In genomic region chr3:101275636-101276300, GRCm38 (mm10) we compare ENCODE assay signal across 31 mouse cellular contexts. TPM values are rescaled to one million over a fixed set of nuclear protein-coding genes. Genes with fewer than 3 reads are reported as not detected.
DNase-seq lines count a peak whose midpoint lies in the region; ATAC-seq and TF ChIP-seq lines count a peak whose summit lies in the region.
"Had no signal": no experiment of that assay in that cellular context is flagged by ENCODE, and none has a peak within 500 bp of the region (broad histone marks: within the 10 kb centered on the region; RNA-seq: fewer than 3 reads in every experiment).

No protein-coding gene starts in this region.

- no peak for TF ChIP-seq POLR2A in thymus, adult 2 months (IDR thresholded peaks at IDR 0.05; ENCODE audit: control insufficient read depth, extremely low read depth, insufficient read depth, low read length, poor library complexity)

- DNase-seq in heart, postnatal 10 days: no peak
- DNase-seq in thymus, adult 2 months: no peak
- no peak for DNase-seq in thymus, postnatal 10 days (ENCODE audit: low spot score in 2 of 2)
- DNase-seq in CD4-positive helper T cell, adult 2 months (ENCODE audit: low read depth, low spot score): peak; percentile 59
- peak; percentile 80 for DNase-seq in induced T-regulatory cell, adult 2 months (ENCODE audit: low read depth)
- DNase-seq in gastrocnemius, adult 18-20 months (ENCODE audit: low spot score): no peak
- DNase-seq: adrenal gland, adult 8-10 months; adrenal gland, postnatal 25 days; cerebellum, adult 11-12 months; cerebellum, adult 8-10 months; cerebellum, postnatal 10 days; cerebellum, postnatal 36 days; embryo, embryonic 11 days; gastrocnemius, postnatal 10 days; gastrocnemius, postnatal 36 days; heart, postnatal 14 days; heart, postnatal 4 days had no signal

- 0 out of 2 replicates have a peak overlapping the region, but pooled peaks have one; percentile 4 for H3K27ac ChIP-seq in heart, embryonic 16.5 days (ENCODE audit: low read length)
- peak overlapping the region; percentile 92 for H3K27ac ChIP-seq in thymus, adult 2 months (ENCODE audit: control insufficient read depth, insufficient read depth, low read length)
- H3K27ac ChIP-seq: embryonic facial prominence, embryonic 10.5 days; embryonic facial prominence, embryonic 13.5 days; forebrain, embryonic 12.5 days; forebrain, embryonic 15.5 days; heart, embryonic 13.5 days; hindbrain, embryonic 14.5 days; hindbrain, postnatal 0 days had no signal

- H3K4me2 ChIP-seq in heart, embryonic 16.5 days (ENCODE audit: low read depth, low read length): no peak overlapping the region
- H3K4me2 ChIP-seq: embryonic facial prominence, embryonic 13.5 days; forebrain, embryonic 12.5 days; forebrain, embryonic 15.5 days; heart, embryonic 13.5 days; hindbrain, embryonic 14.5 days had no signal

- WGBS in heart, embryonic 16.5 days: 82% methylated on average over 16 of the region's 16 CpGs
- 62% methylated on average over 16 of the region's 16 CpGs for WGBS in thymus, adult 2 months

- intact Hi-C loops in heart, postnatal 10 days (cut with DNase I): no loop called here

- no peaks in the 10 kb centered on the region for H3K9me3 ChIP-seq in heart, embryonic 16.5 days (replicated peaks; ENCODE audit: control insufficient read depth, low read length)
- H3K9me3 ChIP-seq: embryonic facial prominence, embryonic 10.5 days; embryonic facial prominence, embryonic 13.5 days; forebrain, embryonic 12.5 days; forebrain, embryonic 15.5 days; heart, embryonic 13.5 days had no signal

- H3K9ac ChIP-seq in heart, embryonic 16.5 days (ENCODE audit: low read length): no peak overlapping the region
- H3K9ac ChIP-seq: embryonic facial prominence, embryonic 13.5 days; forebrain, embryonic 12.5 days; forebrain, embryonic 15.5 days; heart, embryonic 13.5 days; hindbrain, embryonic 14.5 days had no signal

- no peak for TF ChIP-seq CTCF in thymus, adult 2 months (IDR thresholded peaks at IDR 0.05; ENCODE audit: borderline replicate concordance, control insufficient read depth, extremely low read depth, insufficient read depth, low read length, poor library complexity)

- H3K27me3 ChIP-seq in heart, embryonic 16.5 days (ENCODE audit: control insufficient read depth, insufficient read depth, low read length): peaks cover 2% of the 10 kb centered on the region; the same call in 1 of the 2 replicates
- no peaks in the 10 kb centered on the region for H3K27me3 ChIP-seq in thymus, adult 2 months (ENCODE audit: control insufficient read depth, insufficient read depth, low read length)
- H3K27me3 ChIP-seq: embryonic facial prominence, embryonic 13.5 days; forebrain, embryonic 15.5 days; heart, embryonic 13.5 days had no signal

- no peak for ATAC-seq in heart, embryonic 16.5 days (replicated peaks; ENCODE audit: extremely low read depth, insufficient read depth, low FRiP score)
- ATAC-seq: forebrain, embryonic 15.5 days; hindbrain, postnatal 0 days; intestine, postnatal 0 days had no signal

- H3K36me3 ChIP-seq in heart, embryonic 16.5 days (ENCODE audit: control insufficient read depth, insufficient read depth): no peaks in the 10 kb centered on the region
- H3K36me3 ChIP-seq in thymus, adult 2 months (ENCODE audit: control insufficient read depth, insufficient read depth, low read length): peaks cover 30% of the 10 kb centered on the region; the same call in 1 of the 2 replicates
- H3K36me3 ChIP-seq: embryonic facial prominence, embryonic 10.5 days; embryonic facial prominence, embryonic 13.5 days; forebrain, embryonic 12.5 days; forebrain, embryonic 15.5 days; heart, embryonic 13.5 days had no signal

- no peak overlapping the region for H3K4me3 ChIP-seq in heart, embryonic 16.5 days (ENCODE audit: low read length)
- no peak overlapping the region for H3K4me3 ChIP-seq in thymus, adult 2 months (ENCODE audit: control insufficient read depth, insufficient read depth, low read length)
- H3K4me3 ChIP-seq: embryonic facial prominence, embryonic 10.5 days; embryonic facial prominence, embryonic 13.5 days; erythroblast, embryonic 14.5 days; forebrain, embryonic 12.5 days; forebrain, embryonic 15.5 days; heart, embryonic 13.5 days had no signal

- peaks cover 5% of the 10 kb centered on the region for H3K4me1 ChIP-seq in heart, embryonic 16.5 days (ENCODE audit: control insufficient read depth, insufficient read depth, low read length)
- H3K4me1 ChIP-seq in thymus, adult 2 months (replicated peaks; ENCODE audit: control insufficient read depth, insufficient read depth, low read length): peaks cover 73% of the 10 kb centered on the region

RNA-seq across cellular contexts. Expression of gene Cd2, which starts 12.0 kb away (rescaled TPM):
- 2.0 and 7.8 TPM in 2 replicates for polyA plus RNA-seq in heart, embryonic 16.5 days (2015; fragmentation: Nextera tagmentation; extraction: Ambion mirVana)
- 1 to 10 TPM; 1.3 to 1.4 TPM for total RNA-seq in heart, postnatal 10 days (2021)
- 97.5 and 117 TPM in 2 replicates for polyA plus RNA-seq in thymus, adult 2 months (2012; rRNA removed)
- total RNA-seq in gastrocnemius, adult 18-20 months (2021): not detected
- total RNA-seq: granulocyte monocyte progenitor cell, adult 5-6 weeks; hindbrain, postnatal 0 days; MEL had no signal
- polyA plus RNA-seq: brain, embryonic 14.5 days; C2C12; embryonic facial prominence, embryonic 10.5 days; embryonic facial prominence, embryonic 13.5 days; erythroblast, embryonic 14.5 days; forebrain, embryonic 12.5 days; heart, embryonic 13.5 days; hindbrain, embryonic 14.5 days; hindbrain, postnatal 0 days; intestine, postnatal 0 days had no signal

Comparison
In these comparisons a context has a peak if more than half of its experiments do, and no peak if none do; other contexts are left out.
1. DNase-seq: peak in CD4-positive helper T cell, adult 2 months (single experiment) and induced T-regulatory cell, adult 2 months (single experiment); none in heart, postnatal 10 days (0 of 2), thymus, adult 2 months (single experiment), thymus, postnatal 10 days (0 of 2) and gastrocnemius, adult 18-20 months (single experiment).